Mouse (Mus musculus): ENCODE results near the gene Slx4ip. TPM values are rescaled to one million over a fixed set of nuclear protein-coding genes. Genes with fewer than 3 reads are reported as not detected.

Slx4ip gene
- total RNA-seq, 2 experiments from 2014 or later = 2.7 TPM

GRCm38 (mm10) chr2:137099211-137099734 lies 208.3 kb downstream of the Slx4ip start:
- DNase-seq (ENCODE audit: low spot score) = no peak

- DNase-seq (ENCODE audit: low spot score) = peak; percentile 70
Measured at GRCm38 (mm10) chr2:137101074-137101473, 210.1 kb downstream of the Slx4ip start.

- DNase-seq (ENCODE audit: low spot score) = no peak
Measured at GRCm38 (mm10) chr2:137107203-137107602, 216.2 kb downstream of the Slx4ip start.

GRCm38 (mm10) chr2:137107946-137108345 lies 216.9 kb downstream of the Slx4ip start:
- no peak for DNase-seq (ENCODE audit: low spot score)

GRCm38 (mm10) chr2:137109321-137110213 lies 218.5 kb downstream of the Slx4ip start:
- DNase-seq (ENCODE audit: low spot score) = no peak

GRCm38 (mm10) chr2:137110214-137110898 lies 219.3 kb downstream of the Slx4ip start:
- no peak for DNase-seq (ENCODE audit: low spot score)

- no peak for DNase-seq (ENCODE audit: low spot score)
Measured at GRCm38 (mm10) chr2:137113288-137114061, 222.5 kb downstream of the Slx4ip start.

- DNase-seq (ENCODE audit: low spot score) = peak; percentile 84
Measured at GRCm38 (mm10) chr2:137114248-137115096, 223.5 kb downstream of the Slx4ip start.

GRCm38 (mm10) chr2:137115241-137116024 lies 224.4 kb downstream of the Slx4ip start:
- peak; percentile 36 for DNase-seq (ENCODE audit: low spot score)

- peak; percentile 42 for DNase-seq (ENCODE audit: low spot score)
Measured at GRCm38 (mm10) chr2:137116025-137116674, 225.1 kb downstream of the Slx4ip start, which contains the start of gene Jag1. TSS of gene Jag1 (minus strand) at chr2:137116644.

GRCm38 (mm10) chr2:137116675-137117320 lies 225.8 kb downstream of the Slx4ip start:
- DNase-seq (ENCODE audit: low spot score) = peak; percentile 94

- DNase-seq (ENCODE audit: low spot score) = peak; percentile 88
Measured at GRCm38 (mm10) chr2:137117321-137117690, 226.3 kb downstream of the Slx4ip start.

Other genes starting within 250 kb of the Slx4ip start
- gene Snap25, start 177.8 kb upstream of the Slx4ip start, total RNA-seq (2021) = not detected
- 10 to 100 TPM; 35.3 to 38.5 TPM for gene AL731706.2, start 5.5 kb upstream of the Slx4ip start, total RNA-seq (2021)
- gene AL731706.1, start 171 bp downstream of the Slx4ip start, total RNA-seq (2021) = 10 to 100 TPM; 20.4 to 21.5 TPM
- 10 to 100 TPM; 31.2 to 40.4 TPM for gene Mkks, start 171 bp downstream of the Slx4ip start, total RNA-seq (2021)
- gene Jag1, start 225.4 kb downstream of the Slx4ip start, total RNA-seq (2021) = 1 to 10 TPM; 3.9 to 6.8 TPM